Mouse (Mus musculus): ENCODE measurements around the gene Zfp119a. TPM values are rescaled to one million over a fixed set of nuclear protein-coding genes. Genes with fewer than 3 reads are reported as not detected.

Gene Zfp119a
- total RNA-seq (2021), result 10 to 100 TPM in 1 of 2 experiments, 1 to 10 TPM in 1; 9.4 to 10.5 TPM
- long read RNA-seq, transcript Zfp119a-201 (4 exons, 2,018 nt), result major isoform, 8 of 9 reads
- long read RNA-seq, partial matches to known transcripts, result 0 of 9 reads
- long read RNA-seq, other reads (novel, unspliced or antisense), result 1 of 9 reads

DNA sequence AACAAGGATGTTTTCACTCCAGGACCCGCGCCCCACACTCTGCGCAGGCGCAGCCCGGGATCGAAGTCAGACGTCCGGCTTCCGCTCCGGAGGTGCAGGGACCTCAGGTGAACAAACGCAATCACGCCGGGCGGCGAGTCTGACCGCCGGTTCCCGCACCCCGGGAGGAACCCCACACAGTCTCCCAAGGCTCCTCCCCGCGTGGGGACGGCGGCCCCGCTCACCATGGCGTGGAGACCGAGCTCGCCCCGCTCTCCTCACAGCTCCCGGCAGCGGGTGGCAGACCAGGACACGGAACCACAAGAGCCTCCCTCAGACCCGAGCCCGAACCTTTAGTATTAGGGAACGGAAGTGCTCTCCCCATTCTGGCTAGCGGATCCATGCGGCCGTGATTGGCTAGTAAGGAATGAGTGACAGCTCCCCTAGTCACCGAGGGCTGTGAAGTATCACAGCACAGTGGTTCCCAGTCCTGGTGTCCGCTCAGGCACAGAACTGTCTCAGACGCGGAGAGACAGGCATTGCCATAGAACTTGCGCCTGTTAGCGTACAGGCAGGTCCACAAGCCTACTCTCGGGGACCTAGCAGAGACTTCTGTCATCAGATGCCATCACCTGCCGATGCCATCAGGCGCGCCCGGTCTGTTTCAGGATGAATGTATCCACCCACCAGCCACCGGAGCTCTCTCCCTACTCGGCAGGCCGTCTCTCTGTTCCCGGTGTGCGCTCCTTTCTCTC is at the start of gene Zfp119a:
TSS of gene Zfp119a (minus strand) at position 295 of the 734 bp plus-strand sequence.
- DNase-seq (ENCODE audit: low spot score in 2 of 2), result peak; percentile 78 to 82

GRCm38 (mm10) chr17:55906669-55907068 is 27.9 kb upstream of the Zfp119a start:
- DNase-seq (ENCODE audit: low spot score in 2 of 2), result no peak

DNA sequence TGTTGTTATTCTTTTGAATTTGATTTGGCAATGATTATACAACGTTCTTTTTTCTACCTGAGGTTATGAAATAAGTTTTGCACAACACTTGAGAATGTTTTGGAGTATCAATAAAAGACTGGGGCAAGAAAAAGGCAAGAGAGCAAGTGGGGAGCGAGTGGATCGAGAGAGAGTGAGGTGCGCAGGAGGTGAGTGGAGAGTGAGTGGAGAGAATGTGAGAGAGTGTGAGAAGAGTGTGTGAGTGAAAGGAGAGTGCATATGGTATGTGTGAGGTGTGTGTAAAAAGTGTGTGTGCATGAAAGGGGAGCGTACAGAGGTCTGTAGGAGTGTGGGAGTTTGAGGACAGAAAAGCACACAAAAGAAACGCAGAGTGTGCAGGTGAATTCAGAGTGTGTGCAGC is 25.4 kb upstream of the Zfp119a start:
- no peak for DNase-seq (ENCODE audit: low spot score in 2 of 2)

DNA sequence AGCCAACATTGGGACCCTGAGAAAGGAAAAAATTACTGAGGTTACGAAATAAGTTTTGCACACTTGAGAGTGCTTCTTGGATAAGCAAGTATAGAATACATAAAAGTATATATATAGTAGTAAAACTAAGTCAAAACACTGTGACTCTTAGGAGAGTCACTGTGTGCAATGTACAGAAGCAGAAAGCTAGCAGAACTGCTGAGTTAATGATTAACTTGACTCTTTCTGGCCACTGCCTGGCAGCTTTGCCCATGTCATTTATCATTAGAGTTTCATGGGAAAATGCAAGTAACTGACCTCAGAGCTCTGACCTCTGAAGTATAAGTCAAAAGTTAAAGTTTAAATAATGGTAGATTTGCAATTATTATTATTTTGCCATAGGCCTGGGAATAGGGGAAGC is 25.0 kb upstream of the Zfp119a start:
- DNase-seq (ENCODE audit: low spot score in 2 of 2), result no peak

GRCm38 (mm10) chr17:55903087-55903486 is 24.4 kb upstream of the Zfp119a start:
- DNase-seq (ENCODE audit: low spot score in 2 of 2), result no peak

- peak in 1 of 2 experiments; percentile 42 for DNase-seq (ENCODE audit: low spot score in 2 of 2)
Observed at GRCm38 (mm10) chr17:55892406-55892955, 13.8 kb upstream of the Zfp119a start.

DNA sequence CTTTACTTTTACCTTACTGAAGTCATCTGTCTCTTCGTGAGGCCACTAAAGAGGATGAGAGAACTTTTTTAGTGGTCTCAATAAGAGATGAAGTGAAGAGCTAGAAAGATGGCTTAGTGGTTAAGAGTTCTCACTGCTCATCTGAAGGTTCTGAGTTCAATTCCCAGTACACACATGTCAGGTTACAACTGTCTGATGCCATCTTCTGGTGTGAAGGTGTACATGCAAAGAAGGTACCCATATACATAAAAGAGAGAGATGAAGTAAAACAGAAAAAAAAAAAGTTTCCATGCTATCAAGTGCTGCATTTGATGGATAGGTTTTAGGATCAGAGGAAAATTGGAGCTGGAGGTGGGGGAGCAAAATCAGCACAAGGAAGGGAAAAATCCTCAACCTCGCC is 6.2 kb upstream of the Zfp119a start:
- no peak for DNase-seq (ENCODE audit: low spot score in 2 of 2)

DNA sequence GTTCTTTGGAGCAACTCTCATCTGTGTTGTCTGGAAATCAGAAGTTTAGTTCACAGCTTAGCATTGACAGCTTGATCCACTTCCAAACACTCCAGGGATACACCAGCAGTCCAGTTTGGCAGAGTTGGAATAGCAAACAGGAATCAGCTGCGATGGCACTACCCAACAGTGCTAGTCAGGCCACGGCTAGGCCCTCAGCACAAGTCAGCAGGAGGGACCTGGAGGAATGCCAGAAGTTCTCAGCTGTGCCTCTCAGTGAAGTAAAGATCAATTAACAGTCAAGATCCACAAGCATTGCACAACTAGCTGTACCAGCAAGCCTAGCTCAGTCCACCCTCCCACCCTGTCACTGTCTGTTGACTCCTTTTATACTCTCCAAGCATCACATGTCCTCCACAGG is 4.9 kb upstream of the Zfp119a start:
- no peak for DNase-seq (ENCODE audit: low spot score in 2 of 2)

DNA sequence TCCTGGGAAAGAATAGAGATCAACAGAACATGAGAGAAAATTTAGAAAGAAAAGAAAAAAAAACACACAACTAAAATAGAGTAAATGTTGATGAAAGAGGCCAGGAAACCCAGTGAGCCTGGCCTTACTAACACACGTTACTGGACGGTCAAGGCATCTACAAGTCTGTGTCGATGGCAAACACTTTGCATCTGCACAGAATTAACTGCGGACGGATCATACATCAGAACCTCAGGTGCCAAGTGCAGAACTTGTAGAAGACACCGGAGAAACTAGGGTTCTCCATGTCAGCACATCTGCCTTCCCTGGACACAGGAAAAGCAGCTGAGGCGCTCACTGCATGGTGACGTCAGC is 471 bp downstream of the Zfp119a start:
- peak; percentile 15 to 27 for DNase-seq (ENCODE audit: low spot score in 2 of 2)

GRCm38 (mm10) chr17:55877184-55877583 is 1.5 kb downstream of the Zfp119a start:
- DNase-seq (ENCODE audit: low spot score in 2 of 2), result no peak

GRCm38 (mm10) chr17:55843067-55843466 is 35.7 kb downstream of the Zfp119a start:
- no peak for DNase-seq (ENCODE audit: low spot score in 2 of 2)

GRCm38 (mm10) chr17:55821566-55821965 is 57.2 kb downstream of the Zfp119a start:
- no peak for DNase-seq (ENCODE audit: low spot score in 2 of 2)

DNA sequence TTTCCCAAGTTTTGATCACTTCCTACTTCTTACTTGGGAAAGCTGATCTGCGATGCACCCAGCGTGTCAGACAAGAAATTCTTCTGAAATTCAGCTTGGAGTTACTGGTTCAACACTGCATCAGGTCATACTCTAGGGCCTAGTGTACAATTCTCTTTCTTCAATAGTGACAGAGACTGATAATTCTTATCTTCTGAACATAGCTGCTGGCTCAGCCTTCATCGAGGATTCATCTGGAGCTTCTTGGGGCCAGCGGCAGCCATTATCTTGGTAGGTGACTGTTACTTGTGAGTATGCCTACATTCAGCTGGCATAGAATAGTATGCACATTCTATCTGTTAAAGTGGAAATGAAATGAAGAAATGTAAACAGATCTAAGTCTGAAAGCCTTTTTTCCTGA is 61.9 kb downstream of the Zfp119a start:
- DNase-seq (ENCODE audit: low spot score in 2 of 2), result no peak

Other genes starting within 250 kb of the Zfp119a start
- 1 to 10 TPM; 5.8 to 5.9 TPM for gene Pot1b, start 166.3 kb downstream of the Zfp119a start, total RNA-seq (2021)
- gene Adgre4, start 128.9 kb downstream of the Zfp119a start, total RNA-seq (2021), result not detected
- 1 to 10 TPM; 7.8 to 8.1 TPM for gene Zfp959, start 13.2 kb upstream of the Zfp119a start, total RNA-seq (2021)
- 1 to 10 TPM; 3.9 to 4.4 TPM for gene Zfp119b, start 70.6 kb upstream of the Zfp119a start, total RNA-seq (2021)
- 1 to 10 TPM; 3.1 to 3.8 TPM for gene Ebi3, start 73.7 kb upstream of the Zfp119a start, total RNA-seq (2021)
- gene Yju2, start 80.2 kb upstream of the Zfp119a start, total RNA-seq (2021), result 10 to 100 TPM; 15.9 to 16.8 TPM
- 10 to 100 TPM; 53.7 to 55.3 TPM for gene Shd, start 91.5 kb upstream of the Zfp119a start, total RNA-seq (2021)
- gene Fsd1, start 107.6 kb upstream of the Zfp119a start, total RNA-seq (2021), result 100 to 1,000 TPM in 1 of 2 experiments, 10 to 100 TPM in 1; 98.0 to 101 TPM
- 1 to 10 TPM; 5.3 TPM for gene Stap2, start 126.7 kb upstream of the Zfp119a start, total RNA-seq (2021)
- gene Mpnd, start 126.8 kb upstream of the Zfp119a start, total RNA-seq (2021), result 100 to 1,000 TPM; 109 to 112 TPM
- 10 to 100 TPM; 58.7 to 59.9 TPM for gene Sh3gl1, start 157.7 kb upstream of the Zfp119a start, total RNA-seq (2021)
- 1 to 10 TPM; 5.2 to 6.2 TPM for gene Chaf1a, start 161.5 kb upstream of the Zfp119a start, total RNA-seq (2021)
- 10 to 100 TPM; 68.5 to 70.6 TPM for gene Ubxn6, start 196.1 kb upstream of the Zfp119a start, total RNA-seq (2021)
- gene Hdgfl2, start 200.7 kb upstream of the Zfp119a start, total RNA-seq (2021), result 100 to 1,000 TPM in 1 of 2 experiments, 10 to 100 TPM in 1; 99.8 to 115 TPM
- gene Plin4, start 230.9 kb upstream of the Zfp119a start, total RNA-seq (2021), result under 1 TPM; 0.43 to 0.51 TPM
- 1 to 10 TPM; 1.0 to 1.7 TPM for gene Plin5, start 238.7 kb upstream of the Zfp119a start, total RNA-seq (2021)
- not detected for gene Lrg1, start 243.1 kb upstream of the Zfp119a start, total RNA-seq (2021)

All from layer of hippocampus, postnatal 10 days (tissue).